Mouse (Mus musculus) forebrain, embryonic 16.5 days (tissue): Measurements from ENCODE around the gene Tmem88. TPM values are rescaled to one million over a fixed set of nuclear protein-coding genes. Genes with fewer than 3 reads are reported as not detected.
A peak's percentile ranks its signal among the peaks of the same experiment; 100 is the strongest.

Source experiments
- ATAC-seq: fragments of 200-750 bp; cut with Nextera tagmentation; 2 replicates; pipeline ENCODE4 v1.8.0; 2017; ENCODE audit warnings: mild to moderate bottlenecking, moderate library complexity
- H3K27ac ChIP-seq: fragments of 300-500 bp; sonication (generic); 2 replicates; pipeline ENCODE4 v1.5.1; 2014; ENCODE audit warnings: low read length, control low read depth
- H3K27me3 ChIP-seq: fragments of 300-500 bp; sonication (generic); replicated peaks from 2 replicates; pipeline ENCODE4 v1.6.1; 2014; ENCODE audit warnings: low read length; ENCODE audit not compliant: control insufficient read depth, insufficient read depth
- H3K36me3 ChIP-seq: fragments of 300-500 bp; sonication (generic); 2 replicates; pipeline ENCODE4 v1.6.1; 2014; ENCODE audit not compliant: control insufficient read depth, insufficient read depth
- H3K4me1 ChIP-seq: fragments of 300-500 bp; sonication (generic); replicated peaks from 2 replicates; pipeline ENCODE4 v1.6.1; 2014; ENCODE audit warnings: low read length; ENCODE audit not compliant: control insufficient read depth, insufficient read depth
- H3K4me2 ChIP-seq: fragments of 300-500 bp; sonication (generic); 2 replicates; pipeline ENCODE4 v1.6.1; 2014; ENCODE audit warnings: mild to moderate bottlenecking, low read length, control low read depth
- H3K4me3 ChIP-seq: fragments of 300-500 bp; sonication (generic); replicated peaks from 2 replicates; pipeline ENCODE4 v1.5.1; 2014; ENCODE audit warnings: mild to moderate bottlenecking, low read length, control low read depth
- H3K9ac ChIP-seq: fragments of 300-500 bp; sonication (generic); replicated peaks from 2 replicates; pipeline ENCODE4 v1.6.1; 2014; ENCODE audit warnings: low read depth, low read length, control low read depth
- H3K9me3 ChIP-seq: fragments of 300-500 bp; sonication (generic); 2 replicates; pipeline ENCODE4 v1.6.1; 2016; ENCODE audit warnings: low read length; ENCODE audit not compliant: control insufficient read depth
- whole genome bisulfite sequencing: fragments of 180-500 bp; shearing (Covaris S2); extraction: QIAGEN DNeasy Blood & Tissue Kit; methylation state at CpG from one replicate; pipeline ENCODE4 v1.1.7; 2014; 5-methylcytosine and 5-hydroxymethylcytosine counted together
- polyA plus RNA-seq: library from polyadenylated mRNA; unstranded; fragments of >200 nt; fragmentation: Nextera tagmentation; extraction: Ambion mirVana; gene quantifications from 2 replicates; pipeline ENCODE4 v1.2.1, GENCODE M21; 2015

The Tmem88 gene
- 5.9 and 6.2 TPM in 2 replicates for polyA plus RNA-seq

DNA sequence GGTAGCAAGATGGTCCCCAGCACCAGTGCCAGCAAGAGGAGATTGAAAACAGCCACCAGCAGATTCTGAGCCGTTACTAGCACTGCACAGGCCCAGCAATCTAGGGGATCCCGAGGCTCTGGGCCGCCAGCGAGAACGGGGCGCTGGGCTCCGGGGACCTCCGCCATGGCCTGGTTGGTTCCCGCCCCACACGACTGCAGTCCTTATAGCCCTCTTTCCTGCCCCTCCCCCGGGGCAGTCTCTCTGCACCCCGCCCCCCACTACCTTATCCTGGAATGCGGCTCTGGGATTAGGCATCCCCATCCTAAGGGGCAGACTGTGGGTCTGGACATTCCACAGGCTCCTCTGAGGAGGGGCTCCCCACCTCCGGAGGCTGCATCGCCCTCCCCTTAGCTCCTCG, at the start of gene Tmem88:
Tmem88 (minus strand) TSS at position 176 of the 400 bp plus-strand sequence.
- ATAC-seq, result no peak
- no peak within 1 kb of the TSS for H3K4me2 ChIP-seq
- peaks cover 23% of the 10 kb centered on the region for H3K4me1 ChIP-seq
- H3K27me3 ChIP-seq, result no peaks in the 10 kb centered on the region
- H3K27ac ChIP-seq, result no peak within 1 kb of the TSS
- H3K36me3 ChIP-seq, result peaks cover 31% of the 10 kb centered on the region
- WGBS, result 12% methylated on average over 14 of the region's 16 CpGs
- H3K9me3 ChIP-seq, result no peaks in the 10 kb centered on the region
- H3K9ac ChIP-seq, result peak within 1 kb of the TSS; percentile 22; the same call in 1 of the 2 replicates
- H3K4me3 ChIP-seq, result no peak within 1 kb of the TSS; the same call in 1 of the 2 replicates

DNA sequence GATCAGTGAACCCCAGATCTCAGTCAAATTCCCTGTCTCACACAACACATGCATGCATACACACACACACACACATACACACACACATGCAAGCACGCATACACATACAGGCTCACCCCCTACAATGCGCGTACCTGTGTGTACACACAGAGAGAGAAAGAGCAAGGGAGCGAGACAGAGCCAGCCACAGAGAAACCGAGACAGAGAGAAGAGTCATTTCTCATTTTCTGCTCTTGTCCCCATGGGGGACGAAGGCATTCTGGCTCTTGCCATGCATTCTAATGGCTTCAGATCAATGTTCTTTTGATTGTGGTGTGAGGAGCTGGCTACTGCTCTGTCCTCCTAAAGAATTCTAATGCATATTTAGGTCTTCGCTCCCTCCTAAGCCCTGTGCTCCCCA, 49.3 kb upstream of the Tmem88 start:
- WGBS, result 89% methylated on average over 7 of the region's 7 CpGs
- no peak for ATAC-seq
- Histone ChIP-seq H3K9me3 (no peaks in the 10 kb centered on the region), H3K27ac (no peak overlapping the region), H3K9ac (no peak overlapping the region), H3K27me3 (no peaks in the 10 kb centered on the region), H3K4me1 (no peaks in the 10 kb centered on the region), H3K4me2 (no peak overlapping the region), H3K36me3 (no peaks in the 10 kb centered on the region), H3K4me3 (no peak overlapping the region)

DNA sequence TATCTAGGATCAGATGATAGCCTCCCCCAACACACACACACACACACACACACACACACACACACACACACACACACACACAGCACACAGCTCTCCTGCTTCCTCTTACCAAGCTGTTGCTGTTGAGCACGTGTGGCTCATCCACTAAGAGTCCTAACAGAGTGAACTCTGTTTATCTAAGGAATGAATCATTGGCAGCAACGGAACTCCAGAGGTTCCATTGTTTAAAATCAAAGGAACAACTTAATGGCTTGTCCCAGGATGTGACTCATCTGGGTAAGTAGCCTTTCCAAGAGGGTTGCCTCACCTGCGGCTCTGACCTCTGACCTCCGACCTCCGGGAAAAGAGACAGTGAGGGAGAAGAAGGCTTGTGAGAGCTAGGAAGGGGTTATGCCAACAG, 45.3 kb upstream of the Tmem88 start:
- no peaks in the 10 kb centered on the region for H3K9me3 ChIP-seq
- H3K9ac ChIP-seq, result no peak overlapping the region
- no peak for ATAC-seq
- no peak overlapping the region for H3K4me2 ChIP-seq
- H3K27ac ChIP-seq, result no peak overlapping the region
- H3K4me1 ChIP-seq, result no peaks in the 10 kb centered on the region
- H3K4me3 ChIP-seq, result no peak overlapping the region
- WGBS, result 61% methylated on average over 5 of the region's 5 CpGs
- H3K36me3 ChIP-seq, result no peaks in the 10 kb centered on the region
- H3K27me3 ChIP-seq, result no peaks in the 10 kb centered on the region

DNA sequence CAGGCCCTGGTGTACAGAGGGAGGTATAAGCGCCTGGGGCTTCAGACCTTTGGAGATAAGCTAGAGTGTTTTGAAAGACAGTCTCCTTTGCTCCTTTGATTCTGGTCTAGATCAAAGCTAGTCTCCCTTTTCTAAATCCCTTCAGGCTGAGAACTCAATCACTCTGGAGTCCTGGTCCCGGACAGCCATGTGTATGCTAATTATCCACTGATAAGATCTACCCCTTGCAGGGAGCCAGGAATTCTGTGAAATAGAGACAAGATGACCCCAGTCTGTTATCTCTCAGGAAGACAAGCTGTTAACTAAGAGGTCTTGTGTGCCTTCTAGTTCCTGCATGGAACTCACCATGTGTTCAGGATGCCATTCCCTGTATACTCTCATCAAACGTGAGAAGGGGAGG, 39.3 kb upstream of the Tmem88 start:
- no peak overlapping the region for H3K4me2 ChIP-seq
- H3K4me1 ChIP-seq, result peaks cover 2% of the 10 kb centered on the region
- no peaks in the 10 kb centered on the region for H3K27me3 ChIP-seq
- H3K4me3 ChIP-seq, result no peak overlapping the region
- no peaks in the 10 kb centered on the region for H3K9me3 ChIP-seq
- no peak for ATAC-seq
- H3K9ac ChIP-seq, result no peak overlapping the region
- WGBS, result 55% methylated on average over 3 of the region's 3 CpGs
- no peak overlapping the region for H3K27ac ChIP-seq
- no peaks in the 10 kb centered on the region for H3K36me3 ChIP-seq

DNA sequence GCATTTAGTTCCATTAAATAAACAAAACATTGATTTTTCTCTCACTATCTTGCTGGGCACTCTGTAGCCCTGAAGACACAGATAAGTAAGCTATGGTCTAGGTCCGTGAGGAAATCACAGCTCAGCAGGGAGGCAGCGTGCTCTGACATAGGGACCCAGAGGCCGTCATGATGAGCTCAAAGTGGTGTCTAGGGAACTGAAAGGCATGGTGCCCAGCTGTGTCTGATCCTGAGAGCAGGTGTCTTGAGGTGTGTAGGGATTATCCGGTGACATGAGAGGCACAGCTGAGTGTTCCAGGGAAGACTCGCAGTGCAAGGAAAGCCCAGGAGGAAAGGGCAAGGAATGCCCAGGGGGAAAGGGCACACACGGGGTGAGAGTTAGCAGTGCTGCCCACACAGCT, 35.2 kb upstream of the Tmem88 start:
- WGBS, result 67% methylated on average over 6 of the region's 6 CpGs

DNA sequence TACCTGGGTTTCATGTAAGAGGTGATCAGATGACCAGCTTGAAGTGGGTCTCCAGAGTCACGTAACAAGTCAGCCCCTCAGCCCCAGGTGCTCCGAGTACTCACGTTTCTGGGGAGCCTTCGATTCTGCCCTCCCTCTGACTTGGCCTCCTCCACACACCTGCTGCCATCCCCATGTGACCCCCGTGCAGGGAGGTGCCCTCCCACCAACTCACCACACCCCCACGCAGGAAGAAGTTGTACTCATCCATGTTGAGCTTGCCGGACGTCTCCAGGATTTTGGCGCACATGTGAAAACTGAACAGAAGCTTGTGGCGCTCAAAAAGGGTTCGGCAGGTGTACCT, 34.6 kb upstream of the Tmem88 start:
- Histone ChIP-seq H3K4me2 (no peak overlapping the region), H3K9me3 (no peaks in the 10 kb centered on the region), H3K4me1 (peaks cover 4% of the 10 kb centered on the region), H3K27ac (no peak overlapping the region), H3K36me3 (no peaks in the 10 kb centered on the region), H3K27me3 (no peaks in the 10 kb centered on the region), H3K9ac (no peak overlapping the region), H3K4me3 (no peak overlapping the region)
- WGBS, result 76% methylated on average over 11 of the region's 11 CpGs
- no peak for ATAC-seq

More for the DNA sequence above, 35.2 kb upstream of the Tmem88 start:
- Histone ChIP-seq H3K9me3 (no peaks in the 10 kb centered on the region), H3K9ac (no peak overlapping the region), H3K36me3 (no peaks in the 10 kb centered on the region), H3K27ac (no peak overlapping the region), H3K4me1 (peaks cover 4% of the 10 kb centered on the region), H3K27me3 (no peaks in the 10 kb centered on the region), H3K4me3 (no peak overlapping the region), H3K4me2 (no peak overlapping the region)
- no peak for ATAC-seq

DNA sequence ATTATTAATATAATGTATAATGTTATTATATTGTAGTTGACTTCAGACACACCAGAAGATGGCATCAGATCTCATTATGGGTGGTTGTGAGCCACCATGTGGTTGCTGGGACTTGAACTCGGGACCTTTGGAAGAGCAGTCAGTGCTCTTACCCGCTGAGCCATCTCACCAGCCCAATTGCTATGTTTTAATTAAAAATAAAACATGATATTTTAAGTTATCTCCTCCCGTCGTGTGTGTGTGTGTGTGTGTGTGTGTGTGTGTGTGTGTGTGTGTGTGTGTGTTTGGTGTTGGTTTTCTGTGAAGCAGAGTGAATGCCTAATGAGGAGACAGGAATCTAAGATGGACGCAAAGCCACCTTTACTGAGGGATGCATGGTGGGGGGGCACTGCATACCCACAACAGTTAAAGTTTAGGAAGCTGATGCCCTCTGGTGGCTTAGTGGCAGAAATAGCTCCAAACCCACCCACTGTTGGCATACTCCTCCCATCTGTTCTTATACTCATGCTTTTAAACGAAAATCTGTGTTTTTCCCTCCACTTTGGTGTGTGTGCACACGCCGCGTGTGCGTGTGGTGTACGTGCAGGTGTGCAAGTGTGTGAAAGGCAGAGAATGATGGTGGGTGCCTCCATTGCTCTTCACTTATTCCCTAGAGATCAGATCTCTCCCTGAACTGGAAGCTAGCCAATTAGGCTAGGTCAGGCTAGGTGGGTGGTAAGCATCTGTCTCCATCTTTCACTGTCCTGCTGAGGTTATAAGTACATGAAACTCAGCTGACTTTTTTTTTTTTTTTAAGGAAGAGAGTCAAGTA, 34.0 kb upstream of the Tmem88 start:
- H3K36me3 ChIP-seq, result no peaks in the 10 kb centered on the region
- no peak overlapping the region for H3K27ac ChIP-seq
- peaks cover 4% of the 10 kb centered on the region for H3K4me1 ChIP-seq
- H3K27me3 ChIP-seq, result no peaks in the 10 kb centered on the region
- WGBS, result 34% methylated on average over 11 of the region's 11 CpGs
- peak overlapping the region; percentile 29; the same call in 1 of the 2 replicates for H3K4me2 ChIP-seq
- peak; percentile 85 for ATAC-seq
- no peak overlapping the region for H3K4me3 ChIP-seq
- no peaks in the 10 kb centered on the region for H3K9me3 ChIP-seq
- H3K9ac ChIP-seq, result no peak overlapping the region

DNA sequence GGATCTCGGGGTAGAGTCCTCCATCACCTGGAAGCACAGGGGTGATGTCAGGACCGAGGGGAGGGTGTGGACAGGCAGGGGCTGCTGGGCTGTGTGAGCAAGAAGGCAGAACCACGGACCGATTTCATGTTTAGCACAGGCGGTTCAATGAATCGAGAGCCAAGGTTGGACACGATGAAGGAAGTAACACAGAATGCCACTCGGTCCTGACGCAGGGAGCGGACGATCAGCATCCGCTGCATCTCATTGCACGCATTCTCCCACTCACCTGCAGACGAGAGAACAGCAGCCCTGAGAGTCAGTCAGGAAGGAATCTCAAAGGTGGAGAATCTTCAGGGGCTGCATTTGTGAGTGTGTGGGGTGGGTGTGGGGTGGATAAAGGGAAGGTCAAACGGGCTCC, 32.6 kb upstream of the Tmem88 start:
- H3K9ac ChIP-seq, result no peak overlapping the region
- WGBS, result 91% methylated on average over 15 of the region's 15 CpGs
- H3K9me3 ChIP-seq, result no peaks in the 10 kb centered on the region
- no peak for ATAC-seq
- no peak overlapping the region for H3K4me2 ChIP-seq
- no peak overlapping the region for H3K27ac ChIP-seq
- H3K4me1 ChIP-seq, result peaks cover 4% of the 10 kb centered on the region
- no peaks in the 10 kb centered on the region for H3K36me3 ChIP-seq
- no peaks in the 10 kb centered on the region for H3K27me3 ChIP-seq
- H3K4me3 ChIP-seq, result no peak overlapping the region

DNA sequence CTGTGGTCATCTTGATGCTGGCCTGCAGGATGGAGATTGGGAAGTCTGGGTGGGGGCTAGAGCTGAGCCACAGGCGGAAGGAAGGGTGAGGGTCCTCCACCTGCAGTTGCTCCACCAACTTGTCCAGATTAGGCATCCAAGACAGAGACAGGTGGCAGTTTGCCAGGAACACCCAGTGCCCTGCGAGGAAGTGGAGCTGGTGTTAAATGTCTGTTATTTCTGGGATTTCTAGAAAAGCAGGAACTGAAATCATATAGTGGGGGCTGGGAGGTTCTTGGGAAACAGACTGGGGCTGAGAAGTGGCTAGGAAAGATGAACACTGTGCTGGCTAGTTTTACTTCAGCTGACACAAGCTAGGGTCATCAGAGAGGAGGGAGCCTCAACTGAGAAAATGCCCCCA, 31.3 kb upstream of the Tmem88 start:
- Histone ChIP-seq H3K9me3 (no peaks in the 10 kb centered on the region), H3K9ac (no peak overlapping the region), H3K4me3 (no peak overlapping the region), H3K4me2 (no peak overlapping the region), H3K27ac (no peak overlapping the region), H3K36me3 (no peaks in the 10 kb centered on the region), H3K4me1 (peaks cover 4% of the 10 kb centered on the region), H3K27me3 (no peaks in the 10 kb centered on the region)
- no peak for ATAC-seq
- 54% methylated on average over 2 of the region's 2 CpGs for WGBS
